Mouse (Mus musculus): ENCODE data around the gene Tomm6. TPM values are rescaled to one million over a fixed set of nuclear protein-coding genes. Genes with fewer than 3 reads are reported as not detected.

Gene Tomm6
- polyA plus RNA-seq (2012; rRNA removed): 98.7 and 117 TPM in 2 replicates

DNA sequence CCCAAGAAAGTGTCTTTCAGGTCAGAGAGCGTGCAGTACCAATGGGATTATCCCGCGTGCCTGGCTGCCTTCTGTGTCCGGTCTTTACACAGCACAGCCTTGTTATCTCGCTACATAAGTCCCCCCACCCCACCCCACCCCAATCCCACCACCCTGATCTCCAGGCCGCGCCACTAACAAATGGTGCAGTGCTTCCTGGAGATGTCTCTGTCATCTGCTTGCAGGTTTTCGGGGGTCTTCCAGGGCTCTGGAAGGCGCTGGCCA is at the start of gene Tomm6:
TSS of gene Tomm6 (minus strand) at position 43 of the 264 bp plus-strand sequence.
- DNase-seq (ENCODE audit: low read depth): no peak

GRCm38 (mm10) chr17:47737271-47738065 is 49.3 kb upstream of the Tomm6 start:
- no peak for DNase-seq (ENCODE audit: low read depth)

DNA sequence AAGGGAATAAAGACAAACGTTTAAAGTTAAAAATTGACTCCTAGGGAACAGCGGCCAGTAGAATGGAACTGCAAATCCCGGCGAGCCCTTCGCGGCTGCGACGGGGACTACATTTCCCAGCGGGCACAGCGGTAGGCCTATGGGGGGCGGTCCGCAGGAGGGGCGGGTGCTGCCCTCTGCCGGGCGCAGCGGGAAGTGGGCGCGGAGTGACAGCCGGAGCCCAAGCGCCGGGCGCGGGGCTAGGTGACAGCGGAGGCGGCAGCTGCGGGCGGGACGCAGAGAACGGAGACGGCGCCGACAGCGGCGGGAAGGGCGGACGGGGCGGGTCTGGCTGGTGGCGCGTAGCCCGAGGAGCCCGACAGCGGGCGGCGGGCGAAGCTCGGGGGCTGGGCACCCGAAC is 48.7 kb upstream of the Tomm6 start, which contains the start of gene Tfeb:
TSS of gene Tfeb (plus strand) at position 175 of the 400 bp plus-strand sequence.
- no peak for DNase-seq (ENCODE audit: low read depth)

GRCm38 (mm10) chr17:47735553-47736100 is 47.4 kb upstream of the Tomm6 start:
- no peak for DNase-seq (ENCODE audit: low read depth)

DNA sequence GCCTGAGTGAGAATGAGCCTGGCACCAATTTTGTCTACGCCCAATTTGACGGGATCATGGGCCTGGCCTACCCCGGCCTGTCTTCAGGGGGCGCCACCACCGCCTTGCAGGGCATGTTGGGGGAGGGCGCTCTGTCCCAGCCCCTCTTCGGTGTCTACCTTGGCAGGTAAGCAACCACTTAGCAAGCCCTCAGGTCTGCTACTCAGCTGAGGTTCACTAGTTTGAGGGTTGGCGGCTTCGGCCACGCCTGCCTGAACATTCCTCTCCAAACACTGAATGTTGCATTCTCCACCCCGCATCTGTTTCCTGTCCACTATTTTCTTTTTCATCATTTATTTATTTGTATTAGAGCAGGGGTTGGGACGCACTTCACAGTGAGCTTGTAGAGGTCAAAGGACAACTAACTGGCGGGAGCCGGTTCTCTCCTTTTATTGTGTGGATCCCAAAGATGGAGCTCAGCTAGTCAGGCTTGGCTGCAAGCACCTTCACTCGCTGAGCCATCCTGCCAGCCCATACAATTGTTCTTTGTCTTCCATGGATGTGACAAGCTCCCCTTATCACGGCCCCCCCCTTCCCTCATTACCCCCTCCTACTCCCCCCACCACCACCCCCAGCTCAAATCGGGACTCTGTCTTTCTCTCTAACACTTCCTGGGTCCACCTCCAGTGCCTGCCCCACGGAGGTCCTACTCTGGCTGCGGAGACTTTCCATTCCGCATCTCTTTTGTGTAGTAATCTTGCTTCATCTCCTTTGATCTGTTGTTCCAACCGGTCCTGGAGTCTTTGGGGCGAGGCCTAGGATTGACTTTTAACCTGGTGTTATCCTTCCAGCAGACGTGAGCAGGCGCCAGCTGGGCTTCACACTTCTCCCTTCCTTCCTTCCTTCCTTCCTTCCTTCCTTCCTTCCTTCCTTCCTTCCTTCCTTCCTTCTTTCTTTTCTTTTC is 42.7 kb upstream of the Tomm6 start:
- no peak for DNase-seq (ENCODE audit: low read depth)

- no peak for DNase-seq (ENCODE audit: low read depth)
These were observed 38.4 kb upstream of the Tomm6 start, which contains the start of gene Pgc for GRCm38 (mm10) chr17:47726566-47726965. Pgc (plus strand) TSS chr17:47726842.

DNA sequence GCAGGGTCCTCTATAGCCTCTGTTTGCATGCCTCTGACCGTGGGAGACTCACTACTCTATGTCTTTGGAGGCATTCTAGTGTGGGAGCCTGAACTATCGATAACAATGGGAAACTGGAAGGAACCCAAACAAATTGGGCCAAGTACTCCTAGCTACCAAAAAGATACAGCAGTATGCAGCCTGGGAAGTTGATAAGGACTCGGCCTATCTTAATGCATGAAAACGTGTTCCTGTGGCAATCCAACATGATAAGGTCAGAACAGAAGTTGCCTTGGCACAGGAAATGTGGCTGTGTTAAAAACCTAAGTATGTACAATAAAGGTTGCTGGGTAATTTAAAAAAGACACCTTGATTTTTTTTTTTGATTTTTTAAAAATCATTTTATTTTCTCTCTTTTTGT is 33.0 kb upstream of the Tomm6 start:
- DNase-seq (ENCODE audit: low read depth): no peak

GRCm38 (mm10) chr17:47715037-47715436 is 26.9 kb upstream of the Tomm6 start:
- no peak for DNase-seq (ENCODE audit: low read depth)

- DNase-seq (ENCODE audit: low read depth): no peak
These were observed 24.8 kb upstream of the Tomm6 start for GRCm38 (mm10) chr17:47712889-47713571.

DNA sequence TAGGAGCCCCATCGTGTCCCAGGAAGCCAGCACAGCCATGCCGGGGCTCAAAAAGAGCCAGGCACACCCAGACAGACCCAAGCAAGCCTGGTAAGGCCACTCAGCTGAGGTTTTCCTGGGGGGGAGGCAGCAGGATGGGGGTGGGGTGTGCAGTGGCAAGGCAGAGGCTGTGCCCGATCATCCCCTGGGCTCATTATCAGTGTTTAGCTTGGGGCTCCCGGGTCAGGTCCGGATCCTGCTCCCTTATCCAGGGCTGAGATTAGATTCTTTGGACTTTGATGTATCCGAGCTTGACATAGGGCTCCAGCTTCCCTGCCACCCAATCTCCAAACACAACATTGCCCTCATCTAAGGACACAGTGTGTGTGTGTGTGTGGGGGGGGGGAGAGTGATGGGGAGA is 23.7 kb upstream of the Tomm6 start:
- no peak for DNase-seq (ENCODE audit: low read depth)

GRCm38 (mm10) chr17:47710036-47710435 is 21.9 kb upstream of the Tomm6 start:
- no peak for DNase-seq (ENCODE audit: low read depth)

DNA sequence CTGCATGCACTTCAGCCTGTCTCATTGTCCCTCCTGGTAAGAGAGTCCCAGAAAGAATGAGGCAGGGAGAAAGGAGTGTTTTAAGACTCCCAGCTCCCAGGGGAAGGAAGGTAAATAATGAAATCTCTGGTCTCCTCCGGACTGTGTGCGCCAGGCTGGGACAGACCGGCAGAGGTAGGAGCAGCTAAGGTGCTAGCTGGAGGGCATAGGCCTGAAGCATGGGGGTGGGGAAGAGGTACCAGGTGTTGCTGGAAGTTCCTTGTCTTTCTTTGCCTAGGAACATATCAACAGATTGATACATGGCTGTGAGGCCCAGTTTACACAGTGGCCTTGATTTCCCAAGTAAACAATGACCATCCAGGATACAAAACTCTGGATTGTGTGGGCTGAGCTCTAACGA is 20.8 kb upstream of the Tomm6 start:
- DNase-seq (ENCODE audit: low read depth): no peak

DNA sequence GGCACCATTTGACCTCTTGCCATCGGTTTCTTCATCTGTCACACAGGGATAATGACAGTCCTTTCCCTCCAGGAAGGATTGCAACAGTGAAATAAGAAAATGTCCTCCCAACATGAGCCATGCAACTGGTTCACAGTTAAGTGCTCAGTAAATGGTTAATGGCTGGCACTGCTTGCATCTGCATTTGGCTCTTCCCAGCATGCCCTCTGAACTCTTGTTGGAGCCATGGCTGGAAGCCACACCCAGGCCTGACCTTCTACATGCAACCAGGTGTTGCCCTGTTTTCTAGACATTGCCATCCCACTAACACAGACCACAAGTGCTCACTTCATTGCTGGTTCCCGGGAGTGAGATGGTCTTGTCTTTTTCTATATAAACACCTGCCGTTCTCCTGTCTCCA is 19.8 kb upstream of the Tomm6 start:
- no peak for DNase-seq (ENCODE audit: low read depth)

DNA sequence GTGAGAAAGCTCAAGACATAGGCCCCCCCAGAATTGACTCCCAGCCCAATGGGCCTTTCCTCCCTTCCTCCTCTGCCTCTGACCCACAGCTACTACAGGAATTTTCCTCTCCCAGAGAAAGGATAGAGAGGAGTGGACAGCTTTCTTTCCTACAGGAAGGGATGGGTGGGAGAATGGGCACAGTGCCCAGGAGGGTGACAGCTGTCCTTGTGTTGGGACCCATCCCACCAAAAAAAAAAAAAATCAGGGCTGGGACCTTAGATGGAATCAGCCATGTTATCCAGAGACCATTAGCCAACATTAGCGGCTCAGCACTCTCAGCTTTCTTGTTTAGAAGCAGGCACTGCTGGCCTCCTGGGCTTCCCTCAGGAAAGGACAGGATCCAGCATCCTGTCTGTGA is 18.0 kb upstream of the Tomm6 start:
- DNase-seq (ENCODE audit: low read depth): no peak

- no peak for DNase-seq (ENCODE audit: low read depth)
These were observed 16.5 kb upstream of the Tomm6 start for GRCm38 (mm10) chr17:47704692-47705091.

DNA sequence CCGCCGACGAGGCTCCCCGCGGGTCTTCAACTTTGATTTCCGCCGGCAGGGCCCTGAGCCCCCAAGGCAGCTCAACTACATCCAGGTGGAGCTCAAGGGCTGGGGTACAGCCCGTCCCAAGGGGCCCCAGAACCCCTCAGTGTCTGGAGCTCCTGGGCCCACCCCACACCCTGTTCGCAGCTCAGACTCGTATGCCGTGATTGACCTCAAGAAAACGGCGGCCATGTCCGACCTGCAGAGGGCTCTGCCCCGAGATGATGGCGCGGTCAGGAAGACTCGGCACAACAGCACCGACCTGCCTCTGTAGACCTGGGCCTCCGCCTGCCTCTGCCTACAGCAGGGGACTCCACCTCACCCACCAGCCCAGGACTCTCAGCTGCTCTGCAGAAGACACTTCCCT is 15.4 kb upstream of the Tomm6 start:
- no peak for DNase-seq (ENCODE audit: low read depth)

DNA sequence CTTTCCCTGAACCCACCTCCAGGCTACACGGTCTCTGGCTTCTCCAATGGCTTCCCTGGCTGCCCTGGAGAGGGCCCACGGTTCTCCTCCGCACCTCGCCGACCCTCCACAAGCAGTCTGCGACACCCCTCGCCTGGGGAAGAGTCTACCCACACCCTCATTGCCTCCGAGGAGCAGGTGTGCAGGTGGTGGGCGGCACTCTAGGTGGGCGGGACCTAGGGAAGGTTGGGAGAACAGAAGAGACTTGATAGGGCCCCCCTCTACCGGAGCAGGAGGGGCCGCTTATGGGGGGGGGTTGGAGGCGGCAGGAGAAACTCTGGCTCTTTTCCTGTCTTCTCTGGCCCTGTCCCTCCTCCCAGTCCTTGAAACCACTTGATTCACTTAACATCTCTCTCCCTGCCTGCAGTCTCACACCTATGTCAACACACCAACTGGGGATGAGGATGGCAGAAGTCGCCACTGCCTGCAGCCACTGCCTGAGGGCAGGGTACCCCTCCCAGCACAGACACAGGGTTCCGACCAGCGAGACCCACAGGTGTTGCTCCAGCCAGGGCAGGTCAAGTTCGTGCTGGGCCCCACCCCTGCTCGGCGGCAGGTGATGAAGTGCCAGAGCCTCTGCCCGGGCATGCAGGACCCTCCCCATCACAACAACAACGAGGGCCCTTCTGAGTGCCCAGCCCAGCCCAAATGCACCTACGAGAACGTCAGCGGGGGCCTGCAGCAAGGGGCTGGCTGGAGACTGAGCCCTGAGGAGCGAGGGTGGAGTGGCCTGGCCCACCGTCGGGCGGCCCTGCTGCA is 14.6 kb upstream of the Tomm6 start:
- no peak for DNase-seq (ENCODE audit: low read depth)

DNA sequence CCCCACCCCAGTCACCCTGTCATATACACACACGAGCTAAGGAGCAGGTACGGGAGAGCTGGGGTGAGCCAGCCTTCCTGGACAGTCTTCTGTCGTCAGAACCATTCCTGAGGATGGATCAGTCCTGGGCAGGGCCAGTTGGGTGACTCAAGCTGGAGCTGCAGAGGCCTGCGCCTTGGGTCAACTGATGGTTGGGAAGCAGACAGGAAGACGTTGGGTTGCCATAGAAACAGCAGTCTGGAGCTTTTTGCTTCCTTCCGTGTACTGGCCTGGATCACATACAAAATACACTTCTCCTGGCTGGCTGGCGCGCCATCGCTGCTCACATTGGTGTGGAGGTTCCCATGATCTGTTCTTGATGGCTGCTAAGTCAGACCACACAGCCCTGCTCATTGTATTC is 13.6 kb upstream of the Tomm6 start:
- DNase-seq (ENCODE audit: low read depth): no peak

DNA sequence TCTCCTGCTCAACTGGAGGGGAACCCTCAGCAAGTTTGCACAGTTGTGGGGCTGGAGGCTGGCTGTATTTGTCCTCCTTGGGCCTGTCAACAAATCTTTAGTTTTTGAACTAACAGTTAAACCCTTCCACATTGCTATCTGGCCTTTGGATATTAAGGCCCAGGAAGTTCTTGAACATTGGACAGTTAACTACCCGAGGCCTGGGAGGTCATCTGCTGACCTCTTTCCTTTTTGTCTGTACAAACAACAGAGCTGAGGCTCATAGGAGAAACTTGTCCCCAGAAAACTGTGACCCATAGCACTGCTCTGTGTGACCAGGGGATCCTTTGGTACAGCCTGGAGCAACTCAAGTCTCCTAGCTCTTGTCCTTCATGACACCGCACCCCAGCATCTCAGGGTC is 10.9 kb upstream of the Tomm6 start:
- no peak for DNase-seq (ENCODE audit: low read depth)

GRCm38 (mm10) chr17:47698156-47698555 is 10.0 kb upstream of the Tomm6 start:
- DNase-seq (ENCODE audit: low read depth): no peak

DNA sequence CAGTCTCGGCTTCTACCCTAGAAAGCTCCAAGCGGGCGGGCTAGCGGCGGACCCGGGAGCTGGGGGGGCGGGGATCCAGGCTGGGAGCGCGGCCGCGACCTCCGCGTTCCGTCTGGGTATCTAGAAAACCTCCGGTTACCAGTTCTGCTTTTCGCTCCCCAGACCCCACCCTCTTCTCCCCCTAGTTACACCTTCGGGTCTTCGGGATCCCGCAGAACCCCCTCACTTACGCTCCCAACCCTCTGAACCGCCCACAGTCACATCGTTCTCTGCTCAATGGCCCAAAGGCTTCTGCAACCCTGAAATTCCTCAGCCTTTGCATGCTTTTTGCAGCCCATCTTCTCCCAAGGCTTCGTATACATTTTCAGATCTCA is 7.1 kb upstream of the Tomm6 start:
- DNase-seq (ENCODE audit: low read depth): no peak
